Mouse (Mus musculus) MN1 (cell line): ENCODE results near the gene Olfr612.
"Not testable (repeated sequence)": the region's sequence is repeated elsewhere in the genome, so short reads cannot be mapped to it uniquely, and the experiment has no call there.

ENCODE experiments used
- DNase-seq: peaks from one replicate; pipeline ENCODE4 v3.0.0-alpha.2; 2016; ENCODE audit warnings: low spot score

Gene Olfr612

DNA sequence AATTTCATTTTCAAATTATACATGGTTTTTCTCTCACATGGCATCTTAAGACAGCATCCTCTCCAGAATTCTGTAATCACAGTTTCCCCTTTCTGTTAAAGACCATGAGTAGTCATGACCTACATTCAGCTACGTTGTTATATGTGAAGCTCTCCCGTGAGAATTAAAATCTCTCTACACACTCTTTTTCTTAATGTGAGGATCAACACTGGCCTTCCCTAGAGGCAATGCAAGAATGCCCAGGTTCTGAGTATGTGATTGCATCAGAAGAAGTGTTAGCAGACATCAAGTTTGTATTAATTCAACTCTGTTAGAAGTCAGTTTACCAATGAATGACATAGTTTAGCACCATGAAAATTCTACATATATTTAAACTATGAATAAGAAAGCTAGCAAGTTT lies at the start of gene Olfr612:
Olfr612 (minus strand) TSS at position 101 of the 400 bp plus-strand sequence.
- DNase-seq = not testable (repeated sequence)

DNA sequence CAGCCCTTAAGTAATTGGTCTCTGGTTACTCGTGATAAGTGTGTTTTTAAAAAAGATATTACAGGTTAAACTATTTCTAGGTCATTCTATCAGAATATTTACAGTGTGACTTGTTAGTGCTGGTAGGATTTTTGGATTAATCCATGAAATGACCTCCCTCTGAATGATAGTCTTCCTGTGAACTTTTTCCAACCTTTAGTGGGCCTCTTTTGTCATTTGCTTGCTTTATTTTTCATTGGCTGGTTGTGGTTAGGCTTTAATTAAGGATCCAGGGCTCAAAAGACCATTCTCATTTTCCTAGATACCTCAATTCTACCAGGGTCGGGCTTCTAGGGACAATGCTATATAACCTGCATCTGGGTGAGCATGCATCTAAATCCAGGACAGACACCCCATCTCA lies 47.3 kb upstream of the Olfr612 start, which contains the start of gene Olfr618:
Olfr618 (plus strand) TSS at position 301 of the 400 bp plus-strand sequence.
- DNase-seq = no peak

DNA sequence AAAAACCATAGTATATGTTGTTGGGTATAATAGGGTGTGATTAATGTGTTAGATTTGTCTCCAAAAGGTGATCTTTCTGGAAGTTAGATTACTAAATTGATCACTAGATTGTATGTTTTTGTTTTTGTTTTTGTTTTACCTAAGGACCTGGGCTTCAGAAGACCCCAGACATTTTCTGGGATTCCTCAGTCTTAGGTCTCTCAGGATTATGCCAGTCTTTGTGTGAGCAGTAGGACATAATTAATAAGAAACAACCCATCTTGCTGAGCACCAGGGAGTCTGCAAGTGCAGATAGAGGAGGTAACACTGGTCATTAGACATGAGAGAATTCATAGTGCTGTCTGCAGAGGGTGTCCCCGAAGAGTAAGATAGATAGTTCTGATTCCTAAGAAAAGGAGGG lies 30.2 kb upstream of the Olfr612 start, which contains the start of gene Olfr617:
Olfr617 (plus strand) TSS at position 301 of the 400 bp plus-strand sequence.
- no peak for DNase-seq

- DNase-seq = no peak
These were observed 26.5 kb upstream of the Olfr612 start, which contains the start of gene Olfr616 for GRCm38 (mm10) chr7:103569043-103569442. Olfr616 (minus strand) TSS chr7:103569143.

DNA sequence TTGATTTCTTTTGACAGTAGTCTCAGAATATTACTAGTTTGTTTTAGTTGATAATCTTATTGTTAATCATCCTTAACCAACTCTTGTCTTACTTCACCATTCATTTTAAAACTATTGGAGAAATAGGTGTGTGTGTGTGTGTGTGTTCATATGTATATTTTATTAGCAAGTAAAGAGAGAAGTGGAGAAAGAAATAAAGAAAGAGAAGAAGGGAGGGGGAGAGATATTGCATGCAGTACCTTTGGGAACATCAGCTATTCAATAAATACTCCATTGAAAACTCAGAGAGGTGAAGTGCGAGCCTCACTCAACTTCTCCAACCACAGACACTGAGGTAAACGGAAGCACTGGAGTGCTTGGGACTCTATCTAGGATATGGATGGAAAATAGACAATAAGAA lies 13.3 kb upstream of the Olfr612 start, which contains the start of gene Olfr615:
Olfr615 (plus strand) TSS at position 301 of the 400 bp plus-strand sequence.
- DNase-seq = no peak

GRCm38 (mm10) chr7:103547774-103548173 lies 5.3 kb upstream of the Olfr612 start, which contains the start of gene Olfr613:
Olfr613 (plus strand) TSS chr7:103548074.
- DNase-seq = no peak

GRCm38 (mm10) chr7:103520746-103521145 lies 21.8 kb downstream of the Olfr612 start, which contains the start of gene Olfr611:
Olfr611 (minus strand) TSS chr7:103520846.
- DNase-seq = not testable (repeated sequence)

DNA sequence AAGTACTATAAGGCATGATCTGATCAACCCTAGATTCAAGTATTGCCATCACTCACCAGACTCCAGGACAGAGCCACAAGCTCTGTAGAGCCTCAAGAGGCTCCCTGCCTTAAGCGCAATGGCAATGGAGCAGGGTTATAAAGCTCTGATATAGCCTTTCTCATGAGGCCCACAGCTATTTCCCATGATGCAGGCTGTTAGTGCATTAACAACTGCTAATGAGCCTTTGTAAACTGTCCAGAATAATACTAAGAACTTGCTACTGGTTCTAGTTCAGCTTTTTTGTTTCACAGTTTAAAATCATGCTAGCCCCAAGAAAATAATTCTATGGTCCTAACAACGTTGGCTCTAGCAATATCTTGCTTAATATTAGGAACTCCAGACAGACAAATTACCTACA lies 30.5 kb downstream of the Olfr612 start, which contains the start of gene Olfr610:
Olfr610 (minus strand) TSS at position 101 of the 400 bp plus-strand sequence.
- DNase-seq = no peak

DNA sequence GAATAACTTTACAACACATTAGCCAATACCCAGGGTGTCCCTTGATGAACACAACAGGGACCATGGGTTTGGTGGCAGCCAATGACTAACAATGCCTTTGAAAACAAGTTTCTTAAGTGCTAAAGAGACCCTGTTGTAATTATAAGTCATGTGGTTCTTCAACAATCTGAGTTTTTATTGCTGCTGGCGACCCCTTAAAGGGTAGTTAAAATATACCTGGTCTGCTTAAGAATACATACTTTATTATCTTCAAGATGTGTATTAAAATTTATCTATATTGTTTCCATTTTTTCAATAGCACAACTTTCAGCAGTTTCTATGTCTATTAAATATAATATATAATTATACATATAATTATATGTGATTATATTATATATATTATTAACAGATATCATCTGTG lies 44.6 kb downstream of the Olfr612 start, which contains the start of gene Olfr609:
Olfr609 (minus strand) TSS at position 101 of the 400 bp plus-strand sequence.
- DNase-seq = no peak
